Mouse (Mus musculus) hindbrain, postnatal 0 days (tissue): Measurements from ENCODE around the gene Ang4. TPM values are rescaled to one million over a fixed set of nuclear protein-coding genes. Genes with fewer than 3 reads are reported as not detected.

Experiments
- ATAC-seq: fragments of 200-750 bp; cut with Nextera tagmentation; 2 replicates; pipeline ENCODE4 v1.8.0; 2017; ENCODE audit warnings: mild to moderate bottlenecking, moderate TSS enrichment, moderate library complexity
- DNase-seq: peaks from one replicate; pipeline ENCODE4 v3.0.0-alpha.2; 2015; ENCODE audit warnings: low spot score
- H3K27ac ChIP-seq: fragments of 300-500 bp; sonication (generic); 2 replicates; pipeline ENCODE4 v1.5.1; 2014; ENCODE audit warnings: mild to moderate bottlenecking
- H3K27me3 ChIP-seq: fragments of 300-500 bp; sonication (generic); 2 replicates; pipeline ENCODE4 v1.6.1; 2014; ENCODE audit warnings: low read length, mixed read lengths; ENCODE audit not compliant: insufficient read depth
- H3K36me3 ChIP-seq: fragments of 300-500 bp; sonication (generic); 2 replicates; pipeline ENCODE4 v1.6.1; 2014; ENCODE audit warnings: low read length, mixed read lengths; ENCODE audit not compliant: insufficient read depth
- H3K4me1 ChIP-seq: fragments of 300-500 bp; sonication (generic); 2 replicates; pipeline ENCODE4 v1.6.1; 2014; ENCODE audit warnings: antibody characterized with exemption, low read length, mixed read lengths; ENCODE audit not compliant: insufficient read depth
- H3K4me2 ChIP-seq: fragments of 300-500 bp; sonication (generic); 2 replicates; pipeline ENCODE4 v1.6.1; 2014; ENCODE audit warnings: low read depth, mild to moderate bottlenecking, low read length, moderate library complexity, mixed read lengths
- H3K4me3 ChIP-seq: fragments of 300-500 bp; sonication (generic); 2 replicates; pipeline ENCODE4 v1.5.1; 2014; ENCODE audit warnings: low read length
- H3K9ac ChIP-seq: fragments of 300-500 bp; sonication (generic); replicated peaks from 2 replicates; pipeline ENCODE4 v1.6.1; 2014; ENCODE audit warnings: mild to moderate bottlenecking, low read length, moderate library complexity, mixed read lengths
- H3K9me3 ChIP-seq: fragments of 300-500 bp; sonication (generic); 2 replicates; pipeline ENCODE4 v1.6.1; 2016; ENCODE audit warnings: low read length, mixed read lengths
- CTCF ChIP-seq: IDR thresholded peaks from 2 replicates; pipeline ENCODE4 v1.5.1; 2016; ENCODE audit warnings: antibody characterized with exemption, control low read depth, low read depth
- WGBS: fragments of 180-500 bp; shearing (Covaris S2); extraction: QIAGEN DNeasy Blood & Tissue Kit; methylation state at CpG from one replicate; pipeline ENCODE4 v1.1.7; 2014; 5-methylcytosine and 5-hydroxymethylcytosine counted together
- polyA plus RNA-seq: library from polyadenylated mRNA; unstranded; fragments of >200 nt; fragmentation: Nextera tagmentation; extraction: Ambion mirVana; gene quantifications from 2 replicates; pipeline ENCODE4 v1.2.1, GENCODE M21; 2015
- total RNA-seq: library from RNA; depleted of rRNA; stranded (reverse); fragments of >200 nt; gene quantifications from 2 replicates; pipeline ENCODE4 v1.2.3, GENCODE M21; 2014; rRNA removed

Gene Ang4
- total RNA-seq (not detected in 2 replicates), polyA plus RNA-seq (not detected in 2 replicates)

DNA sequence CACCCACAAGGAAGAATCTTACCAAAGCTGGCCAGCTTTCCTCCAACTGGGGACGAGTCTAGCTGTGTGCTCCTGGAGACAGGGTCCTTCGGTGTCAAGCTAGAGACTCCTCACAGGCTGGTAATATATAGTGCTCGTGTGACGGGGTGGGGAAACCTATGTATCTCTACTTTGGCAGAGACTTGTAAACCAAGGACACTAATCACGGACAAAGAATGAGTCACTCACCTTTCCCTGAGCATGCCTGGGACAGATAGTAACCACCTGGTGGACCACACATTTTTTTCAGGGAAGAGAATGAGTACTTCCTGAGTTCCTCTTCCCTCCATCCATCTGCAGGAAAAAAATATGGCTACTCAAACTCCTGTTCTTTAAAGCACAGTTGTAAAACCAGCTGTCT lies at the start of gene Ang4:
Ang4 (minus strand) TSS at position 101 of the 400 bp plus-strand sequence.
- Histone ChIP-seq H3K36me3 (no peaks in the 10 kb centered on the region), H3K4me3 (no peak within 1 kb of the TSS), H3K27me3 (no peaks in the 10 kb centered on the region), H3K4me1 (no peaks in the 10 kb centered on the region), H3K9me3 (no peaks in the 10 kb centered on the region), H3K27ac (no peak within 1 kb of the TSS), H3K9ac (no peak within 1 kb of the TSS), H3K4me2 (no peak within 1 kb of the TSS)
- TF ChIP-seq CTCF, result no peak
- ATAC-seq, result no peak
- no peak for DNase-seq
- WGBS, result 82% methylated on average over 5 of the region's 5 CpGs

DNA sequence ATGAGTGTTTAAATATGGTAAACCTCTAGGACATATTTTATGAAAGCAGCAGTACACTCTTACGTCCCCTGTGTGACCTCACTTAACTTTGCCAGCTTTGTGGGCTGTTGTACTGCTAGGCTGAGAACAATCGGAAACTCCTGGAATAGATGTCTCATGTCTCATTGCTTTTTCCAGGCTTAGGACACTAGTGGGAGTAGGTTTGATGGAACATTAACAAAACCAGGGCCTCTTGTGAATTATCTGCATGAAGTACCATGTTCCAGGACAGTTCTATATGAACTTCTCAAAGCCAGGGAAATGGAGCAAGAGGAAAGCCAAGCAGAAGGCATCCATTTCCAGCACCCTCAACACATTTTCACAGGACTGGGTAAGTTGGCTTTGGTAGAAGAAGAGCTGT lies 26.4 kb upstream of the Ang4 start, which contains the start of gene AY358078:
AY358078 (plus strand) TSS at position 301 of the 400 bp plus-strand sequence.
- Histone ChIP-seq H3K4me1 (no peaks in the 10 kb centered on the region), H3K27me3 (no peaks in the 10 kb centered on the region), H3K4me3 (no peak within 1 kb of the TSS), H3K27ac (no peak within 1 kb of the TSS), H3K4me2 (no peak within 1 kb of the TSS), H3K9me3 (no peaks in the 10 kb centered on the region), H3K9ac (no peak within 1 kb of the TSS), H3K36me3 (no peaks in the 10 kb centered on the region)
- DNase-seq (no peak), ATAC-seq (no peak)
- TF ChIP-seq CTCF, result no peak
- 88% methylated on average over 2 of the region's 2 CpGs for WGBS

DNA sequence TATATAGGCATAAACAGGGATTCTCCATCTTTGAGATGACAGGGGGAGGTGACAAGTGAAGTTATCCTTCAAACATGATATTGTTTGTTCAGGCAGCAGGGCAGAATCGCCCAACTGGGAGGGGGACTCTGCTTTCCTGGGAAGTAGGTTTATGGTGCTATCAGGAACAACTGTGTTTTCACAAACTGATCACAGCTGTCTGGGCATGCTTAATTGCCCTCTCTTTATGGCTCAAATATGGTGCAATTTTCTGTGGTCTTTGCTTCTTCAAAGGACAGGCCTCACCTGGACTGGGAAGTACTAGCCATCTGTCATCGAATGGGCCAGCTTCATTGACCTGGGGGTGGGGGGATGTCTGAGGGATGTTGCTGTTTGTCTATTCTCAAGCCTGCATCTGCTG lies 20.7 kb upstream of the Ang4 start:
- Histone ChIP-seq H3K36me3 (no peaks in the 10 kb centered on the region), H3K4me2 (no peak overlapping the region), H3K27ac (no peak overlapping the region), H3K27me3 (no peaks in the 10 kb centered on the region), H3K9me3 (no peaks in the 10 kb centered on the region), H3K4me3 (no peak overlapping the region), H3K4me1 (no peaks in the 10 kb centered on the region), H3K9ac (no peak overlapping the region)
- DNase-seq (no peak), ATAC-seq (no peak)
- no peak for TF ChIP-seq CTCF
- WGBS, result 58% methylated on average over 2 of the region's 2 CpGs

DNA sequence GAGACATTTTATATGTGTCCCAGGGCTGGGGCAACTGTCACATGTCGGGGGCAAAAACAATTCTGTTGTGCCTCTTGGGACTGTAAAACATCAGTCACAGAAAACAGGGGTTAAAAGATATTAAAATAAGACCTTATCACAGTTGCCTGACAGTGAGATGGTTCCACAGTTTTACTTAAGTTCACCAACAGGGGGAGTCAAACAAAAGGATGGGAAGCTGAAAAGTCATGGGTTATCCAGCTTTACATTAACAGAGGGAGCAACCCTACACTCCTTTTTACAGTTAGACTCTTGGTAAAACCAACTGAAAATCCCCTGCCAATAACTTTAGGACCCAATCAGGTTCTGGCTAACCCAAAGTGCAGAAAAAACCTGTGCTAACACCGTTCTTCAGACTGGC lies 15.8 kb upstream of the Ang4 start:
- Histone ChIP-seq H3K9me3 (no peaks in the 10 kb centered on the region), H3K27ac (no peak overlapping the region), H3K27me3 (no peaks in the 10 kb centered on the region), H3K9ac (no peak overlapping the region), H3K4me2 (no peak overlapping the region), H3K4me1 (no peaks in the 10 kb centered on the region), H3K36me3 (no peaks in the 10 kb centered on the region), H3K4me3 (no peak overlapping the region)
- no peak for TF ChIP-seq CTCF
- ATAC-seq, result no peak
- DNase-seq, result no peak
- 86% methylated on average over 2 of the region's 2 CpGs for WGBS

DNA sequence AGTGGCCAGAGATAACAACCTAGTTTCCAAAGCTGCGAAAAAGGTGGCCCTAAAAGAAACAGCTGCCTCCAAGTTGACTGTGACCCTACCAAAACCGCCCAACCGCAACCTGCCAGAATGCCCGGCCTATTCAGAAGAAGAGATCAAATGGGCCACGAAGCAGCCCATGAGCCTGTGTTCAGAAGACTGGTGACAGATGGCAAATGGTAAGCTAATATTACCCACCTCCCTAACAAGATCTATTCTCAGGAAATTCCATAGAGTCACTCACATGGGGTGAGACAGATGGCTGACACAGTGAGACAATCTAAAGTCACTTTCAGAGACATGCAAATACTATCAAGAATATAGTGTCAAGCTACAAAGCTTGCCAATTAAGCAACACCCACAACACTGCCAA lies 13.7 kb upstream of the Ang4 start:
- no peak for TF ChIP-seq CTCF
- no peak overlapping the region for H3K4me2 ChIP-seq
- no peak overlapping the region for H3K4me3 ChIP-seq
- DNase-seq (peak; percentile 33), ATAC-seq (peak; percentile 49; the same call in 1 of the 2 replicates)
- H3K36me3 ChIP-seq, result no peaks in the 10 kb centered on the region
- no peaks in the 10 kb centered on the region for H3K27me3 ChIP-seq
- H3K9me3 ChIP-seq, result no peaks in the 10 kb centered on the region
- no peak overlapping the region for H3K9ac ChIP-seq
- no peaks in the 10 kb centered on the region for H3K4me1 ChIP-seq
- 51% methylated on average over 5 of the region's 5 CpGs for WGBS
- H3K27ac ChIP-seq, result no peak overlapping the region

DNA sequence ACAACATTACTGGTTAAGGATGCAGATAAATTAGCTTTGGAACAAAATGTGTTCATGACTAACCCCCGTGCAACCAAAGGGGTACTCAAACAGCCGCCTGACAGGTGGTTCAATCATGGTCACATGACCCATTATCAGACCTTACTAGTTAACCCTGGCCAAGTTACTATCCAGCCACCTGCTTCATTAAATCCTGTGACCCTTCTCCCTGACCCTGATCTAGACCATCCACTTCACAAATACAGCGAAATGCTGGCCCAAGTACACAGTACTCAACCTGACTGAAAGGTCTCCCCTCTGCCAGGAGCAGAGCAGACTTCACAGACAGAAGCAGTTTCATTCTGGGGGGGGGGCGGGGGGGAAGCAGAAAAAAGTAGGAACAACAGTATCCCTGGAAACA lies 12.9 kb upstream of the Ang4 start:
- WGBS, result 67% methylated on average over 4 of the region's 4 CpGs
- Histone ChIP-seq H3K4me3 (no peak overlapping the region), H3K9ac (no peak overlapping the region), H3K9me3 (no peaks in the 10 kb centered on the region), H3K27ac (no peak overlapping the region), H3K27me3 (no peaks in the 10 kb centered on the region), H3K36me3 (no peaks in the 10 kb centered on the region), H3K4me1 (no peaks in the 10 kb centered on the region), H3K4me2 (no peak overlapping the region)
- no peak for TF ChIP-seq CTCF
- DNase-seq (no peak), ATAC-seq (no peak)

DNA sequence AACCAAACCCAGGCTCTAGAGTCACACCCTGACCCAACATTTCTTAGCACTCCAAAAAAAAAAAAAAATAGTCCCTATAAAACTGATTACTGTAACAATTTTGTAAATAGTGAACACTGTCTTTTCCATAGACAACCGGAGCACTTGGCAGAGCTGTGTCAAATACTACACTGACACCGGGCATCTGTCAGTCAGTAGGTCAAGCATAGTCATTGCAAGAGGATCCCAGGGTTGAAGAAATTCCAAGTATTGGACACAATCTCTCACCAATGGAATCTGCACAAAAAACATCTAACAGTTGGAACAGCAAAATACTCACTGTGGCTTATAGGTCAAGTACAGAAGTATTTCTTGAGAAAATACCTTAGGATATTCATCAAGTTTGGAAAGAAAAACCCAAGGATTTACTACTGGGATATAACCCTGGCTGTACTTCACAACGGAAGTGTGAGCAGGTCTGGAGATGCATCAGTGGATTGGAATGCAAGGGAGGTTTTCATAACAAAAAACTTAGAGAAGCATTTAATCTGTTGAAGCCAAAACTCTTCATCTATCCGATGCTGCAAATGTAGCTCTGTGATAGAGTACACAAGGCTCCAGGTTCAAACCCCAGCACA lies 5.6 kb upstream of the Ang4 start:
- ATAC-seq, result no peak
- no peak for DNase-seq
- Histone ChIP-seq H3K27ac (no peak overlapping the region), H3K4me3 (no peak overlapping the region), H3K4me1 (no peaks in the 10 kb centered on the region), H3K9me3 (no peaks in the 10 kb centered on the region), H3K36me3 (no peaks in the 10 kb centered on the region), H3K27me3 (no peaks in the 10 kb centered on the region), H3K4me2 (no peak overlapping the region), H3K9ac (no peak overlapping the region)
- 80% methylated on average over 4 of the region's 4 CpGs for WGBS
- TF ChIP-seq CTCF, result no peak
